Mouse (Mus musculus) C2C12 (cell line): ENCODE measurements at regions not wholly inside any gene's neighbourhood (a gene's known extent, or its start where the extent isn't known, plus 50 kb on each side); places are given as distances from the start of the nearest gene placed in this dataset.

Experiments used
- H3K27me3 ChIP-seq: one replicate; pipeline ENCODE4 v1.6.1; 2011; ENCODE audit not compliant: control insufficient read depth, insufficient read depth, insufficient read length
- H3K36me3 ChIP-seq: one replicate; pipeline ENCODE4 v1.6.1; 2011; ENCODE audit not compliant: control insufficient read depth, insufficient read depth
- H3K4me3 ChIP-seq: one replicate; pipeline ENCODE4 v1.5.1; 2011; ENCODE audit warnings: mild to moderate bottlenecking, control low read depth; ENCODE audit not compliant: poor library complexity, insufficient read depth, severe bottlenecking
- H3K79me2 ChIP-seq: one replicate; pipeline ENCODE4 v1.6.1; 2011; ENCODE audit not compliant: control insufficient read depth, insufficient read depth
- H3K79me3 ChIP-seq: one replicate; pipeline ENCODE4 v1.6.1; 2011; ENCODE audit warnings: low read depth, control low read depth
- H3ac ChIP-seq: one replicate; pipeline ENCODE3; 2011; ENCODE audit warnings: low read depth; ENCODE audit not compliant: control insufficient read depth, insufficient read length
- CEBPB ChIP-seq: IDR thresholded peaks from one replicate; pipeline ENCODE4 v1.6.1; 2011; ENCODE audit warnings: low read depth, mild to moderate bottlenecking, control low read depth, moderate library complexity
- CTCF ChIP-seq: IDR thresholded peaks from one replicate; pipeline ENCODE4 v1.5.1; 2011; ENCODE audit not compliant: control insufficient read depth, insufficient read depth, insufficient read length
- FOSL1 ChIP-seq: IDR thresholded peaks from one replicate; pipeline ENCODE4 v1.8.0; 2011; ENCODE audit warnings: mild to moderate bottlenecking, low read length; ENCODE audit not compliant: poor library complexity, insufficient read depth, severe bottlenecking
- MAX ChIP-seq: IDR thresholded peaks from one replicate; pipeline ENCODE4 v1.6.1; 2011; ENCODE audit warnings: mild to moderate bottlenecking, control low read depth
- MYOD1 ChIP-seq: IDR thresholded peaks from one replicate; pipeline ENCODE4 v1.6.1; 2011; ENCODE audit warnings: low read depth; ENCODE audit not compliant: control insufficient read depth, insufficient read length
- MYOG ChIP-seq: IDR thresholded peaks from one replicate; pipeline ENCODE4 v1.6.1; 2011; ENCODE audit not compliant: control insufficient read depth, insufficient read length; ENCODE audit errors: extremely low read depth
- USF1 ChIP-seq: IDR thresholded peaks from one replicate; pipeline ENCODE4 v1.6.1; 2011; ENCODE audit warnings: low read depth, mild to moderate bottlenecking, control low read depth, moderate library complexity

DNA sequence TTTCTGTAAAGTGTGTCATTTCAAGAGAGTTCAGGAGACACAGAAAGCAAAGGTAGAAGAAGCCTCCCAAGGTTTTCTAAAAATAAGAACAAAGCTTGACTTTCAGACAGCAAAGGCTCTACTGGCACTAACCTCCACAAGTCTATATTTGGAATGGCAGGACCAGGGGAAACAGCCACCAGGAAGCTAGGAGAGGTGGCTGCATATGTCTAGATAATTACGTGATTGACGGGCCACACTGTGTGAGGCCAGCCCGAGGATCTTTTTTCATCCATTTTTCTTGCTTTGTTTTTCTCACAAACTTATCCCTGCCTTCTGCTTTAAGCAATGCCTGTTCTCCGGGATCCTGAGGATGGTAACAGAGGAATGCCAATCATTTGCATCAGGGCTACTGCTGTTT lies 155.4 kb downstream of the Dyrk2 start:
- TF ChIP-seq CEBPB (no peak), MYOG (no peak), FOSL1 (no peak), USF1 (no peak), MAX (no peak), CTCF (no peak), MYOD1 (no peak)
- H3K36me3 ChIP-seq: no peaks in the 10 kb centered on the region
- H3K27me3 ChIP-seq: no peaks in the 10 kb centered on the region
- no peak overlapping the region for H3ac ChIP-seq
- no peak overlapping the region for H3K4me3 ChIP-seq
- H3K79me2 ChIP-seq: no peaks in the 10 kb centered on the region
- H3K79me3 ChIP-seq: no peaks in the 10 kb centered on the region

DNA sequence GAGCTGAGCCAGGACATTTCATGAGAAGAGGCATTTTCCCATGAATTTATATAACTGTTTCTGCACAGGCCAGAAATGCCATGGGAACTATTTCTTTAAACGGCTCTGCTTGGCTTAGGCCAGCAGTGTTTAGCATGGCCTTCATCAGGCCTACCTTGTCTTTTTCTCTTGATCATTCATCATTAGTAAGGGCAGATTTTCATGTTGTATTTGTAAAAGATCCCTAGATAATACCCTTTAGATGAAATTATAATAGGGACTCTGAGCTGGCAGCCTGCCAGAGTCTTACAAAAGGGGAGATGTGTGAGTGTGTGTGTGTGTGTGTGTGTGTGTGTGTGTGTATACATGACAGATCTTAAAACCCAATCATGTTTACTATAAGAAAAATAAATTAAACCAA lies 149.4 kb downstream of the Dyrk2 start:
- no peaks in the 10 kb centered on the region for H3K79me2 ChIP-seq
- H3K4me3 ChIP-seq: no peak overlapping the region
- no peak overlapping the region for H3ac ChIP-seq
- no peaks in the 10 kb centered on the region for H3K79me3 ChIP-seq
- H3K36me3 ChIP-seq: no peaks in the 10 kb centered on the region
- H3K27me3 ChIP-seq: no peaks in the 10 kb centered on the region
- TF ChIP-seq CEBPB: no peak
- TF ChIP-seq USF1: no peak
- TF ChIP-seq CTCF: no peak
- no peak for TF ChIP-seq MYOD1
- TF ChIP-seq MYOG: no peak
- TF ChIP-seq MAX: no peak
- no peak for TF ChIP-seq FOSL1

DNA sequence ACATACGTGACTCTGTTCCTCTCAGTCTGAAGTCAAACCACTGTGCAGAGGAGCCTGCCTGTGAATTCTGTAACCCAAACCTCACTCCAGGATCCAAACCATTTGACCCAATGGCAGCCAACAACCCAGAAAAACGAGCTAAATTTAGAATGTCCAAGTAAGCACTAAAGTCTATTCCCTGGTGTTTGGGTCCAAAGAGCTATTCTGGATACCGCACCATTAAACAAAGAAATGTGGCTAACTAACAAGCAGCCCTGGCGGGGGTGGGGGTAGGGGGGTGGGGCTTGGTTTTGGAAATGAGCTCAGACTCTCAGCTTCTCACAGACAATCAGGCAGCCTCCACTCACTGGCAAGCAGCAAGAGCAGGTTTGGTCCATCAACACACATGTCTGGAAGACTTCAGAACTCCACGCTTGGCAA lies 147.9 kb downstream of the Dyrk2 start:
- Histone ChIP-seq H3K79me2 (no peaks in the 10 kb centered on the region), H3K36me3 (no peaks in the 10 kb centered on the region), H3K4me3 (no peak overlapping the region), H3K79me3 (no peaks in the 10 kb centered on the region), H3K27me3 (no peaks in the 10 kb centered on the region), H3ac (no peak overlapping the region)
- TF ChIP-seq MAX (no peak), CTCF (no peak), USF1 (no peak), FOSL1 (no peak), MYOG (no peak), MYOD1 (no peak), CEBPB (no peak)

DNA sequence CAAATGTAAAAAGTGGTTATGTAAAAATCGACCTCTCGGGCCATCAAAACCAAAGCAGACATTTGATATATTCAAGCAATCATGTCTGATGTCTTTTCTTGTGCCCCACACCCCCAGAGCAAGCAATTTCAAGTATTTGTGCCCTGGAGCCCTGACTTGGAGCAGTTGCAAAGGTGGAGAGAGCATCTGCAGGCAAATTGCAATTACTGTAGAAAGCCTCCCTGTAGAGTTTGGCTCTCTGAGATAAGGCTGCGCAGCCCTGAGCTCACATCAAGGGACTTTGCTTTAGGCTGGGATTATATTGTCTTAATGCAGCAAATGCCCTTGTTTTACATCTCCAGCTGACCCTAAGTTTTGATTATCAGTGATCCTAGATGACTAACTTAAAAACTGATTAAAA lies 147.3 kb downstream of the Dyrk2 start:
- H3K36me3 ChIP-seq: no peaks in the 10 kb centered on the region
- H3K79me2 ChIP-seq: no peaks in the 10 kb centered on the region
- TF ChIP-seq CTCF: no peak
- TF ChIP-seq MYOG: no peak
- no peak for TF ChIP-seq MAX
- TF ChIP-seq USF1: no peak
- TF ChIP-seq CEBPB: no peak
- TF ChIP-seq FOSL1: no peak
- no peak for TF ChIP-seq MYOD1
- no peak overlapping the region for H3ac ChIP-seq
- H3K79me3 ChIP-seq: no peaks in the 10 kb centered on the region
- no peak overlapping the region for H3K4me3 ChIP-seq
- no peaks in the 10 kb centered on the region for H3K27me3 ChIP-seq

DNA sequence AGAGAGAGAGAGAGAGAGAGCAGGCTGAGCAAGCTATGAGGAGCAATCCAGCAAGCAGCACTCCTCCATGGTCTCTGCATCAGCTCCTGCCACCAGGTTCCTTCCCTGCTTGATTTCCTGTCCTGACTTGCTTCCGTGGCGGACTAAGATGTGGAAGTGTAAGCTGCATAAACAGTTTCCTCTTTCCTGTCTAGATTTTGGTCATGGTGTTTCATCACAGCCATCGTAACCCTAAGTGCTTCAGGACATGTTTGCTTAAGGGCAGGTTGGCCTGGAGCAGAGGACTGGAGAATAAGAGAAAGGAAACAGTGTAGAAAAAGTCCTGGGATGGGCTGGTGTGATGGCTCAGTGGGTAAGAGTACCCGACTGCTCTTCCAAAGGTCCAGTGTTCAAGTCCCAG lies 133.9 kb downstream of the Dyrk2 start:
- TF ChIP-seq MYOG (no peak), MYOD1 (no peak), FOSL1 (no peak), CEBPB (no peak), MAX (no peak), CTCF (no peak), USF1 (no peak)

DNA sequence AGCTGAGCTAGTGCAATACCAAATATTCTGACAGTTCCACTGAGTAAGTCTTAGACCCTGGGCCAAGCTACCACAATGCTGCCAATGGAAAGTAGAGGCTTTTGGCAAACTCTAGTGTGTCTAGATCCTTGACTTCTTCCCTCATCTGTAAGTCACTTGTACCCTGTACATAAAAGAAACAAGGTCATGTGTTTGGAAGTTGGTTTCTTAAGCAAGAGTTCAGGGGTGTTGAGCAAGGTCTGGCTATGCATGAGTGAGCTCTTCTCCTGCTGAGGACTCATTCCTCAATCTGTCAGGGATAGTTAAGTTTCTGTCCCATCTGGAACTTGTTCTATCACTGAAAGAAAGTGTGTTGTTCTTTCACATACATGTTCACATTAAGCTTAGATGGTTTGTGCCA lies 132.9 kb downstream of the Dyrk2 start:
- Histone ChIP-seq H3K36me3 (no peaks in the 10 kb centered on the region), H3K79me2 (no peaks in the 10 kb centered on the region), H3K27me3 (no peaks in the 10 kb centered on the region), H3ac (no peak overlapping the region), H3K79me3 (no peaks in the 10 kb centered on the region), H3K4me3 (no peak overlapping the region)
- no peak for TF ChIP-seq MYOG
- TF ChIP-seq MAX: no peak

More for the DNA sequence above, 133.9 kb downstream of the Dyrk2 start:
- no peaks in the 10 kb centered on the region for H3K79me2 ChIP-seq
- no peaks in the 10 kb centered on the region for H3K27me3 ChIP-seq
- no peak overlapping the region for H3ac ChIP-seq
- no peaks in the 10 kb centered on the region for H3K36me3 ChIP-seq
- no peak overlapping the region for H3K4me3 ChIP-seq
- H3K79me3 ChIP-seq: no peaks in the 10 kb centered on the region
